Mouse (Mus musculus) heart, postnatal 0 days (tissue): ENCODE results near the gene Dag1.

Experiments used
- CTCF ChIP-seq: IDR thresholded peaks from 2 replicates; pipeline ENCODE4 v1.5.1; 2016; ENCODE audit warnings: antibody characterized with exemption, control low read depth, low read depth
- EP300 ChIP-seq: IDR thresholded peaks from 2 replicates; pipeline ENCODE4 v1.6.1; 2016; ENCODE audit warnings: antibody characterized with exemption, low read depth

DNA sequence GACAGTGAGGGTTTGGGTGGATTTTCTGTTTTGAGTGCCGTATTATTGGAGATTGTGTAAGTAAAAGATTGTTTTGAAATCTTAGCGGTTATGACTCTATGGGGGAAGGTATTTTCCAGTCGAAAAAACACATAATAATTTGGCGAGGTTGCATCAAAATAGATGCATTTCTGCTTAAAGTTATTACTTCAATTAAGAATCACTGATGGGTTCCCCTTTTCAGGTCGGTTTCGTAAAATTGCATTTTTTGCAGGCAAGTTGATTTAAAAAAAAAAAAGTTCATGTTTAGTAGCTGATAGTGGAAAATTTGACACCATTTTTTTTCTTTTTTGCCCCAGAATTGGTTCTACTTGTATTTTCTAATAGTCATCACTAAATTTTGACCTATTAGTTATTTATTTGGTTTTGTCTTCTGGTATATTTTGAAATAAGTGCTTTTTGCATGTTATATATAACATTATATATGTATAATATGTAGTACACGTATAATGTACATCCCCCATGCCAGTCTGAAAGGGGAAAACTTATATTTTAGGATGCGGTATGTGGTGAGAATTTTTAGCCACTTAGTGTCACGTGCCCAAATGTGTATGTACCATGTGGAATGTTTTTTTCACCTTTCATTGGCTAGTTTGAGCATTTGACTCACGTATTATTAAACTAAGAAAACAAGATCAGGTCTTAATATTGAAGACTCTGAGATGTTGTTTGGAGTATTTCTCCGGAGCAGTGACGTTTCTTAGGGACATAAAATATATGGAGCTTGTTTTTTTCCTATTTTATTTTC lies 43.5 kb upstream of the Dag1 start:
- TF ChIP-seq EP300, result no peak
- no peak for TF ChIP-seq CTCF
